Mouse (Mus musculus): ENCODE measurements around the gene Arhgap28. TPM values are rescaled to one million over a fixed set of nuclear protein-coding genes. Genes with fewer than 3 reads are reported as not detected.

Arhgap28 gene
- polyA plus RNA-seq, 1 experiment from 2014 or later, result 22.9 TPM

- Histone ChIP-seq H3K27me3 (ENCODE audit: insufficient read depth, low read length) (no peaks in the 10 kb centered on the region), H3K36me3 (ENCODE audit: insufficient read depth, low read length) (no peaks in the 10 kb centered on the region), H3K4me1 (ENCODE audit: insufficient read depth, low read length) (peaks cover 19% of the 10 kb centered on the region; the same call in 1 of the 2 replicates), H3K9me3 (ENCODE audit: low read length) (no peaks in the 10 kb centered on the region), H3K4me3 (ENCODE audit: low read length) (no peak overlapping the region), H3K27ac (ENCODE audit: low read length) (no peak overlapping the region), H3K4me2 (replicated peaks; ENCODE audit: low read depth, low read length) (no peak overlapping the region), H3K9ac (replicated peaks; ENCODE audit: low read length) (no peak overlapping the region)
- ATAC-seq (ENCODE audit: low FRiP score, low TSS enrichment), result no peak
- 68% methylated on average over 2 of the region's 2 CpGs for WGBS
These were observed 29.2 kb downstream of the Arhgap28 start for GRCm38 (mm10) chr17:67974679-67975078.

GRCm38 (mm10) chr17:67966853-67967540 lies 36.9 kb downstream of the Arhgap28 start:
- ATAC-seq (ENCODE audit: low FRiP score, low TSS enrichment), result no peak
- Histone ChIP-seq H3K4me3 (ENCODE audit: low read length) (no peak overlapping the region), H3K4me2 (replicated peaks; ENCODE audit: low read depth, low read length) (no peak overlapping the region), H3K36me3 (ENCODE audit: insufficient read depth, low read length) (no peaks in the 10 kb centered on the region), H3K27me3 (ENCODE audit: insufficient read depth, low read length) (no peaks in the 10 kb centered on the region), H3K9me3 (ENCODE audit: low read length) (no peaks in the 10 kb centered on the region), H3K4me1 (ENCODE audit: insufficient read depth, low read length) (no peaks in the 10 kb centered on the region), H3K9ac (replicated peaks; ENCODE audit: low read length) (no peak overlapping the region), H3K27ac (ENCODE audit: low read length) (no peak overlapping the region)
- WGBS, result 80% methylated on average over 8 of the region's 8 CpGs

- Histone ChIP-seq H3K4me3 (ENCODE audit: low read length) (no peak overlapping the region), H3K9me3 (ENCODE audit: low read length) (no peaks in the 10 kb centered on the region), H3K36me3 (ENCODE audit: insufficient read depth, low read length) (no peaks in the 10 kb centered on the region), H3K27ac (ENCODE audit: low read length) (no peak overlapping the region), H3K9ac (replicated peaks; ENCODE audit: low read length) (no peak overlapping the region), H3K4me1 (ENCODE audit: insufficient read depth, low read length) (no peaks in the 10 kb centered on the region), H3K27me3 (ENCODE audit: insufficient read depth, low read length) (no peaks in the 10 kb centered on the region), H3K4me2 (replicated peaks; ENCODE audit: low read depth, low read length) (no peak overlapping the region)
- WGBS, result 84% methylated on average over 6 of the region's 6 CpGs
- no peak for ATAC-seq (ENCODE audit: low FRiP score, low TSS enrichment)
These were observed 41.1 kb downstream of the Arhgap28 start for GRCm38 (mm10) chr17:67962858-67963257.

- Histone ChIP-seq H3K4me2 (replicated peaks; ENCODE audit: low read depth, low read length) (no peak overlapping the region), H3K9me3 (ENCODE audit: low read length) (no peaks in the 10 kb centered on the region), H3K36me3 (ENCODE audit: insufficient read depth, low read length) (no peaks in the 10 kb centered on the region), H3K27me3 (ENCODE audit: insufficient read depth, low read length) (no peaks in the 10 kb centered on the region), H3K4me1 (ENCODE audit: insufficient read depth, low read length) (no peaks in the 10 kb centered on the region), H3K9ac (replicated peaks; ENCODE audit: low read length) (no peak overlapping the region), H3K27ac (ENCODE audit: low read length) (no peak overlapping the region), H3K4me3 (ENCODE audit: low read length) (no peak overlapping the region)
- ATAC-seq (ENCODE audit: low FRiP score, low TSS enrichment), result no peak
- 91% methylated on average over 8 of the region's 8 CpGs for WGBS
These were observed 41.9 kb downstream of the Arhgap28 start for GRCm38 (mm10) chr17:67962020-67962419.

- Histone ChIP-seq H3K4me3 (ENCODE audit: low read length) (no peak overlapping the region), H3K4me2 (replicated peaks; ENCODE audit: low read depth, low read length) (no peak overlapping the region), H3K4me1 (ENCODE audit: insufficient read depth, low read length) (peaks cover 18% of the 10 kb centered on the region), H3K27ac (ENCODE audit: low read length) (no peak overlapping the region), H3K36me3 (ENCODE audit: insufficient read depth, low read length) (no peaks in the 10 kb centered on the region), H3K27me3 (ENCODE audit: insufficient read depth, low read length) (no peaks in the 10 kb centered on the region), H3K9me3 (ENCODE audit: low read length) (no peaks in the 10 kb centered on the region), H3K9ac (replicated peaks; ENCODE audit: low read length) (no peak overlapping the region)
- WGBS, result 87% methylated on average over 7 of the region's 7 CpGs
- ATAC-seq (ENCODE audit: low FRiP score, low TSS enrichment), result no peak
These were observed 45.0 kb downstream of the Arhgap28 start for GRCm38 (mm10) chr17:67958909-67959308.

- Histone ChIP-seq H3K4me3 (ENCODE audit: low read length) (no peak overlapping the region), H3K27me3 (ENCODE audit: insufficient read depth, low read length) (no peaks in the 10 kb centered on the region), H3K27ac (ENCODE audit: low read length) (no peak overlapping the region), H3K36me3 (ENCODE audit: insufficient read depth, low read length) (no peaks in the 10 kb centered on the region), H3K4me2 (replicated peaks; ENCODE audit: low read depth, low read length) (no peak overlapping the region), H3K9ac (replicated peaks; ENCODE audit: low read length) (no peak overlapping the region), H3K9me3 (ENCODE audit: low read length) (no peaks in the 10 kb centered on the region), H3K4me1 (ENCODE audit: insufficient read depth, low read length) (peaks cover 31% of the 10 kb centered on the region)
- ATAC-seq (ENCODE audit: low FRiP score, low TSS enrichment), result no peak
- WGBS, result 67% methylated on average over 1 of the region's 1 CpGs
These were observed 46.3 kb downstream of the Arhgap28 start for GRCm38 (mm10) chr17:67957603-67958002.

GRCm38 (mm10) chr17:67955876-67956690 lies 47.8 kb downstream of the Arhgap28 start:
- Histone ChIP-seq H3K27me3 (ENCODE audit: insufficient read depth, low read length) (no peaks in the 10 kb centered on the region), H3K36me3 (ENCODE audit: insufficient read depth, low read length) (no peaks in the 10 kb centered on the region), H3K9ac (replicated peaks; ENCODE audit: low read length) (no peak overlapping the region), H3K4me3 (ENCODE audit: low read length) (no peak overlapping the region), H3K27ac (ENCODE audit: low read length) (peak overlapping the region; percentile 30; the same call in 1 of the 2 replicates), H3K4me1 (ENCODE audit: insufficient read depth, low read length) (peaks cover 43% of the 10 kb centered on the region), H3K4me2 (replicated peaks; ENCODE audit: low read depth, low read length) (no peak overlapping the region), H3K9me3 (ENCODE audit: low read length) (no peaks in the 10 kb centered on the region)
- 34% methylated on average over 10 of the region's 10 CpGs for WGBS
- ATAC-seq (ENCODE audit: low FRiP score, low TSS enrichment), result no peak; the same call in 1 of the 2 replicates

- H3K4me3 ChIP-seq (ENCODE audit: low read length), result no peak overlapping the region
- no peaks in the 10 kb centered on the region for H3K36me3 ChIP-seq (ENCODE audit: insufficient read depth, low read length)
- H3K27me3 ChIP-seq (ENCODE audit: insufficient read depth, low read length), result no peaks in the 10 kb centered on the region
- no peak for ATAC-seq (ENCODE audit: low FRiP score, low TSS enrichment)
- no peak overlapping the region for H3K4me2 ChIP-seq (replicated peaks; ENCODE audit: low read depth, low read length)
- H3K9ac ChIP-seq (replicated peaks; ENCODE audit: low read length), result no peak overlapping the region
- 80% methylated on average over 5 of the region's 5 CpGs for WGBS
- H3K9me3 ChIP-seq (ENCODE audit: low read length), result no peaks in the 10 kb centered on the region
- no peak overlapping the region for H3K27ac ChIP-seq (ENCODE audit: low read length)
- H3K4me1 ChIP-seq (ENCODE audit: insufficient read depth, low read length), result peaks cover 52% of the 10 kb centered on the region
These were observed 49.0 kb downstream of the Arhgap28 start for GRCm38 (mm10) chr17:67954961-67955360.

- Histone ChIP-seq H3K27me3 (ENCODE audit: insufficient read depth, low read length) (no peaks in the 10 kb centered on the region), H3K36me3 (ENCODE audit: insufficient read depth, low read length) (no peaks in the 10 kb centered on the region), H3K9me3 (ENCODE audit: low read length) (no peaks in the 10 kb centered on the region), H3K27ac (ENCODE audit: low read length) (peak overlapping the region; percentile 87), H3K9ac (replicated peaks; ENCODE audit: low read length) (peak overlapping the region; percentile 63), H3K4me3 (ENCODE audit: low read length) (peak overlapping the region; percentile 36), H3K4me2 (replicated peaks; ENCODE audit: low read depth, low read length) (peak overlapping the region; percentile 48), H3K4me1 (ENCODE audit: insufficient read depth, low read length) (peaks cover 67% of the 10 kb centered on the region)
- 0 out of 2 replicates have a peak, but pooled peaks have one; percentile 49 for ATAC-seq (ENCODE audit: low FRiP score, low TSS enrichment)
- 33% methylated on average over 11 of the region's 11 CpGs for WGBS
These were observed 53.3 kb downstream of the Arhgap28 start for GRCm38 (mm10) chr17:67950523-67951213.

All from kidney, embryonic 16.5 days (tissue).